Mouse (Mus musculus) layer of hippocampus, adult 9-11 months (tissue): ENCODE data around the gene Dido1.

Source experiments
- DNase-seq: peaks from one replicate; pipeline ENCODE4 v3.0.0; 2022

Gene Dido1

GRCm38 (mm10) chr2:180678609-180679140 lies 31.1 kb downstream of the Dido1 start:
- DNase-seq: peak; percentile 70

GRCm38 (mm10) chr2:180676706-180677105 lies 33.1 kb downstream of the Dido1 start:
- no peak for DNase-seq

- DNase-seq: no peak
These were observed 47.8 kb downstream of the Dido1 start for GRCm38 (mm10) chr2:180662008-180662407.

GRCm38 (mm10) chr2:180660521-180660920 lies 49.3 kb downstream of the Dido1 start:
- DNase-seq: no peak

- DNase-seq: no peak
These were observed 50.2 kb downstream of the Dido1 start for GRCm38 (mm10) chr2:180659353-180660150.

- no peak for DNase-seq
These were observed 51.4 kb downstream of the Dido1 start for GRCm38 (mm10) chr2:180658381-180658780.

GRCm38 (mm10) chr2:180657394-180658013 lies 52.3 kb downstream of the Dido1 start:
- DNase-seq: peak; percentile 69

GRCm38 (mm10) chr2:180655150-180655549 lies 54.6 kb downstream of the Dido1 start:
- DNase-seq: no peak

- DNase-seq: no peak
These were observed 55.1 kb downstream of the Dido1 start for GRCm38 (mm10) chr2:180654666-180655065.

- DNase-seq: no peak
These were observed 63.0 kb downstream of the Dido1 start for GRCm38 (mm10) chr2:180646841-180647240.

- no peak for DNase-seq
These were observed 66.2 kb downstream of the Dido1 start for GRCm38 (mm10) chr2:180643626-180644025.

- no peak for DNase-seq
These were observed 67.1 kb downstream of the Dido1 start, which contains the start of gene Tcfl5 for GRCm38 (mm10) chr2:180642555-180643260. Gene Tcfl5, minus strand, starts transcription at chr2:180642708.

GRCm38 (mm10) chr2:180641576-180642554 lies 67.9 kb downstream of the Dido1 start:
- no peak for DNase-seq

GRCm38 (mm10) chr2:180611882-180612281 lies 97.9 kb downstream of the Dido1 start:
- DNase-seq: no peak

GRCm38 (mm10) chr2:180610283-180610682 lies 99.5 kb downstream of the Dido1 start:
- no peak for DNase-seq
